Mouse (Mus musculus) gastrocnemius, adult 8-10 months (tissue): Measurements from ENCODE around the gene Npm1. TPM values are rescaled to one million over a fixed set of nuclear protein-coding genes. Genes with fewer than 3 reads are reported as not detected.

Experiments used
- DNase-seq, 2 experiments: peaks; one replicate each; pipeline ENCODE4 v3.0.0; 2022; ENCODE audit warnings: low spot score in 2 of 2
- total RNA-seq, 4 experiments: library from RNA; stranded (reverse); gene quantifications; 2 replicates each; pipeline ENCODE4 v1.2.4; 2022

Gene Npm1
- total RNA-seq, 4 experiments from 2014 or later = 118 to 161 (median 130) TPM

GRCm38 (mm10) chr11:33180701-33181116, 17.7 kb upstream of the Npm1 start:
- DNase-seq = no peak

- no peak for DNase-seq
Measured at GRCm38 (mm10) chr11:33179802-33180201, 16.8 kb upstream of the Npm1 start.

- no peak for DNase-seq
Measured at GRCm38 (mm10) chr11:33176525-33177245, 13.7 kb upstream of the Npm1 start.

GRCm38 (mm10) chr11:33175768-33176167, 12.8 kb upstream of the Npm1 start:
- no peak for DNase-seq

- DNase-seq = peak; percentile 4 to 13
Measured at GRCm38 (mm10) chr11:33170489-33170888, 7.5 kb upstream of the Npm1 start.

GRCm38 (mm10) chr11:33162211-33162997, 602 bp downstream of the Npm1 start:
- DNase-seq = peak; percentile 29 to 43

- no peak for DNase-seq
Measured at GRCm38 (mm10) chr11:33159741-33160140, 3.3 kb downstream of the Npm1 start.

- DNase-seq = no peak
Measured at GRCm38 (mm10) chr11:33157453-33158196, 5.4 kb downstream of the Npm1 start.

GRCm38 (mm10) chr11:33156436-33157015, 6.5 kb downstream of the Npm1 start:
- no peak for DNase-seq

GRCm38 (mm10) chr11:33154459-33154858, 8.5 kb downstream of the Npm1 start:
- no peak for DNase-seq

GRCm38 (mm10) chr11:33152997-33153396, 10.0 kb downstream of the Npm1 start:
- no peak for DNase-seq

- no peak for DNase-seq
Measured at GRCm38 (mm10) chr11:33151780-33152145, 11.2 kb downstream of the Npm1 start.

- DNase-seq = no peak
Measured at GRCm38 (mm10) chr11:33151128-33151779, 11.8 kb downstream of the Npm1 start.

GRCm38 (mm10) chr11:33150364-33150763, 12.6 kb downstream of the Npm1 start:
- DNase-seq = no peak

- DNase-seq = no peak
Measured at GRCm38 (mm10) chr11:33149453-33149852, 13.6 kb downstream of the Npm1 start.

- no peak for DNase-seq
Measured at GRCm38 (mm10) chr11:33149088-33149436, 13.9 kb downstream of the Npm1 start.

- peak; percentile 67 to 74 for DNase-seq
Measured at GRCm38 (mm10) chr11:33148338-33149087, 14.5 kb downstream of the Npm1 start.

- peak; percentile 32 to 39 for DNase-seq
Measured at GRCm38 (mm10) chr11:33147572-33148337, 15.3 kb downstream of the Npm1 start.

- no peak for DNase-seq
Measured at GRCm38 (mm10) chr11:33147171-33147571, 15.8 kb downstream of the Npm1 start, which contains the start of gene Fgf18. Gene Fgf18, minus strand, starts transcription at chr11:33147400.
